Comparison of ENCODE assay signal across 14 mouse cellular contexts in the genomic region with DNA sequence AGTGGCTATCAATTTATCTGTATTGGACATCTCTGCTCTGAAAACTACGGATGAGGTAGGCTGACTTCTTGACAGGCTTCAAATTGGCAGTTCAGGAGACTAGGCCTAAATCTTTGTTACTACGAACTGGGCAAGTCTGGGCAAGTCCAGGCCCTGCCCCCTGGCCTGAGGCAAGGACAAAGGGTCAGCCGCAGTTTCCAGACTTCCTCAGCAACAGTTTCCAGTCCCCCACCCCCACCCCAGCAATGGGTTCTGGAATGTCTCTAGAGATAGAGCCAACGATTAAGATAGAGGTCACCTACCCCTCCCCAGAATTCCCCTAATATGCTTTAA. TPM values are rescaled to one million over a fixed set of nuclear protein-coding genes. Genes with fewer than 3 reads are reported as not detected.
DNase-seq lines count a peak whose midpoint lies in the region; ATAC-seq and TF ChIP-seq lines count a peak whose summit lies in the region.
"Had no signal": no experiment of that assay in that cellular context is flagged by ENCODE, and none has a peak within 500 bp of the region (broad histone marks: within the 10 kb centered on the region; RNA-seq: fewer than 3 reads in every experiment).

No protein-coding gene starts in this region.

- H3K36me3 ChIP-seq in forebrain, embryonic 11.5 days (ENCODE audit: control insufficient read depth, insufficient read depth, low read length): no peaks in the 10 kb centered on the region
- H3K36me3 ChIP-seq in forebrain, postnatal 0 days (ENCODE audit: insufficient read depth): no peaks in the 10 kb centered on the region
- no peaks in the 10 kb centered on the region for H3K36me3 ChIP-seq in hindbrain, postnatal 0 days (ENCODE audit: insufficient read depth, low read length)
- no peaks in the 10 kb centered on the region for H3K36me3 ChIP-seq in hindbrain, embryonic 11.5 days (ENCODE audit: control insufficient read depth, insufficient read depth, low read length)
- no peaks in the 10 kb centered on the region for H3K36me3 ChIP-seq in neural tube, embryonic 12.5 days
- H3K36me3 ChIP-seq: embryonic facial prominence, embryonic 10.5 days had no signal

- H3K4me2 ChIP-seq in forebrain, embryonic 11.5 days (ENCODE audit: low read depth, low read length, severe bottlenecking): no peak overlapping the region
- no peak overlapping the region for H3K4me2 ChIP-seq in forebrain, postnatal 0 days (ENCODE audit: low read depth)
- no peak overlapping the region for H3K4me2 ChIP-seq in hindbrain, postnatal 0 days (ENCODE audit: low read depth, low read length)
- H3K4me2 ChIP-seq in hindbrain, embryonic 11.5 days (replicated peaks; ENCODE audit: low read depth, low read length): no peak overlapping the region
- no peak overlapping the region for H3K4me2 ChIP-seq in neural tube, embryonic 12.5 days (replicated peaks)

- DNase-seq in forebrain, embryonic 11.5 days (ENCODE audit: low spot score): no peak
- DNase-seq in forebrain, postnatal 0 days: no peak
- no peak for DNase-seq in hindbrain, postnatal 0 days (ENCODE audit: low spot score)
- no peak for DNase-seq in hindbrain, embryonic 11.5 days (ENCODE audit: low spot score)
- DNase-seq in neural tube, embryonic 10.5 days (ENCODE audit: extremely low spot score, low spot score): no peak
- DNase-seq in thymus, postnatal 10 days (ENCODE audit: low spot score in 2 of 2): no peak

- TF ChIP-seq CTCF in forebrain, postnatal 0 days (IDR thresholded peaks at IDR 0.05; ENCODE audit: low read depth): no peak
- no peak for TF ChIP-seq CTCF in hindbrain, postnatal 0 days (IDR thresholded peaks at IDR 0.05; ENCODE audit: low read depth)

- no peaks in the 10 kb centered on the region for H3K9me3 ChIP-seq in forebrain, embryonic 11.5 days (ENCODE audit: control insufficient read depth, low read length)
- H3K9me3 ChIP-seq in forebrain, postnatal 0 days (ENCODE audit: low read length): no peaks in the 10 kb centered on the region
- no peaks in the 10 kb centered on the region for H3K9me3 ChIP-seq in hindbrain, postnatal 0 days (ENCODE audit: low read length)
- no peaks in the 10 kb centered on the region for H3K9me3 ChIP-seq in hindbrain, embryonic 11.5 days (ENCODE audit: control insufficient read depth, low read length)
- H3K9me3 ChIP-seq in neural tube, embryonic 12.5 days: no peaks in the 10 kb centered on the region
- H3K9me3 ChIP-seq: embryonic facial prominence, embryonic 10.5 days had no signal

- no peak overlapping the region for H3K4me3 ChIP-seq in forebrain, embryonic 11.5 days (ENCODE audit: low read depth, low read length)
- no peak overlapping the region for H3K4me3 ChIP-seq in forebrain, postnatal 0 days (ENCODE audit: low read depth, low read length)
- H3K4me3 ChIP-seq in hindbrain, postnatal 0 days (ENCODE audit: low read length): no peak overlapping the region
- H3K4me3 ChIP-seq in hindbrain, embryonic 11.5 days (ENCODE audit: low read depth, low read length): no peak overlapping the region
- H3K4me3 ChIP-seq in neural tube, embryonic 12.5 days: no peak overlapping the region

- H3K9ac ChIP-seq in forebrain, embryonic 11.5 days (ENCODE audit: low read length): no peak overlapping the region
- H3K9ac ChIP-seq in forebrain, postnatal 0 days: no peak overlapping the region
- H3K9ac ChIP-seq in hindbrain, postnatal 0 days (replicated peaks; ENCODE audit: low read length): no peak overlapping the region
- H3K9ac ChIP-seq in hindbrain, embryonic 11.5 days (ENCODE audit: low read depth, low read length): no peak overlapping the region
- no peak overlapping the region for H3K9ac ChIP-seq in neural tube, embryonic 12.5 days

- H3K4me1 ChIP-seq in forebrain, embryonic 11.5 days (replicated peaks; ENCODE audit: control insufficient read depth, insufficient read depth, low read length): no peaks in the 10 kb centered on the region
- 0 out of 2 replicates have a peak, but pooled peaks cover 6% of the 10 kb centered on the region for H3K4me1 ChIP-seq in forebrain, postnatal 0 days (ENCODE audit: insufficient read depth)
- H3K4me1 ChIP-seq in hindbrain, postnatal 0 days (ENCODE audit: insufficient read depth, low read length): peaks cover 4% of the 10 kb centered on the region; the same call in 1 of the 2 replicates
- no peaks in the 10 kb centered on the region; the same call in 1 of the 2 replicates for H3K4me1 ChIP-seq in hindbrain, embryonic 11.5 days (replicated peaks; ENCODE audit: control insufficient read depth, insufficient read depth, low read length)
- H3K4me1 ChIP-seq in neural tube, embryonic 12.5 days: 0 out of 2 replicates have a peak, but pooled peaks cover 8% of the 10 kb centered on the region

- no peak overlapping the region for H3K27ac ChIP-seq in forebrain, embryonic 11.5 days (ENCODE audit: low read depth, low read length)
- H3K27ac ChIP-seq in forebrain, postnatal 0 days (ENCODE audit: low read depth, low read length): no peak overlapping the region
- H3K27ac ChIP-seq in hindbrain, postnatal 0 days: no peak overlapping the region
- H3K27ac ChIP-seq in hindbrain, embryonic 11.5 days (ENCODE audit: low read depth, low read length): no peak overlapping the region
- H3K27ac ChIP-seq in neural tube, embryonic 12.5 days: no peak overlapping the region

- 0 out of 2 replicates have a peak, but pooled peaks have one; percentile 29 for ATAC-seq in forebrain, embryonic 11.5 days (replicated peaks; ENCODE audit: low FRiP score)
- no peak for ATAC-seq in forebrain, postnatal 0 days
- 0 out of 2 replicates have a peak, but pooled peaks have one; percentile 2 for ATAC-seq in hindbrain, postnatal 0 days
- ATAC-seq in hindbrain, embryonic 11.5 days (ENCODE audit: low FRiP score): no peak
- ATAC-seq in neural tube, embryonic 12.5 days (ENCODE audit: low FRiP score, low read depth): 0 out of 2 replicates have a peak, but pooled peaks have one; percentile 4
- ATAC-seq in megakaryocyte, adult 5-6 weeks (ENCODE audit: poor library complexity, severe bottlenecking): no peak

- no peaks in the 10 kb centered on the region for H3K27me3 ChIP-seq in forebrain, embryonic 11.5 days (ENCODE audit: control insufficient read depth, insufficient read depth, low read length)
- no peaks in the 10 kb centered on the region for H3K27me3 ChIP-seq in forebrain, postnatal 0 days (ENCODE audit: insufficient read depth, low read length)
- no peaks in the 10 kb centered on the region for H3K27me3 ChIP-seq in hindbrain, postnatal 0 days (ENCODE audit: insufficient read depth, low read length)
- H3K27me3 ChIP-seq in hindbrain, embryonic 11.5 days (ENCODE audit: control insufficient read depth, insufficient read depth, low read length): no peaks in the 10 kb centered on the region
- H3K27me3 ChIP-seq in neural tube, embryonic 12.5 days (replicated peaks): no peaks in the 10 kb centered on the region
- H3K27me3 ChIP-seq: CH12.LX had no signal

- 71% methylated on average over 4 of the region's 4 CpGs for WGBS in forebrain, embryonic 11.5 days
- 84% methylated on average over 4 of the region's 4 CpGs for WGBS in forebrain, postnatal 0 days
- WGBS in hindbrain, postnatal 0 days: 66% methylated on average over 4 of the region's 4 CpGs
- WGBS in hindbrain, embryonic 11.5 days: 76% methylated on average over 4 of the region's 4 CpGs
- WGBS in neural tube, embryonic 12.5 days: 83% methylated on average over 4 of the region's 4 CpGs

RNA-seq across cellular contexts. Expression of a gene that starts 15.4 kb away (rescaled TPM):
- polyA plus RNA-seq in forebrain, embryonic 11.5 days (2014; fragmentation: Nextera tagmentation; extraction: Ambion mirVana): not detected in 2 replicates
- 0.46 TPM in 1 of 2 replicates, not detected in the other for total RNA-seq in forebrain, postnatal 0 days (2014; rRNA removed)
- 0.14 TPM in 1 of 2 replicates, not detected in the other for polyA plus RNA-seq in forebrain, postnatal 0 days (2015; fragmentation: Nextera tagmentation; extraction: Ambion mirVana)
- total RNA-seq in hindbrain, postnatal 0 days (2014; rRNA removed): 0.18 TPM in 1 of 2 replicates, not detected in the other
- 0.05 and 0.08 TPM in 2 replicates for polyA plus RNA-seq in hindbrain, postnatal 0 days (2015; fragmentation: Nextera tagmentation; extraction: Ambion mirVana)
- 0.09 TPM in 1 of 2 replicates, not detected in the other for polyA plus RNA-seq in hindbrain, embryonic 11.5 days (2014; fragmentation: Nextera tagmentation; extraction: Ambion mirVana)
- not detected in 2 replicates for polyA plus RNA-seq in neural tube, embryonic 12.5 days (2016; fragmentation: Nextera tagmentation; extraction: Ambion mirVana)
- total RNA-seq in megakaryocyte, adult 5-6 weeks (2015): 0.27 and 0.43 TPM in 2 replicates
- 0.28 and 2.3 TPM in 2 replicates for total RNA-seq in megakaryocyte, adult 5-6 weeks (2017)
- total RNA-seq: CH12.LX; common myeloid progenitor, adult 5-6 weeks; gastrocnemius, postnatal 4 days had no signal
- polyA plus RNA-seq: embryonic facial prominence, embryonic 10.5 days; kidney, embryonic 14.5 days; liver, embryonic 11.5 days had no signal

RNA-seq across cellular contexts. Expression of a gene that starts 24.0 kb away (rescaled TPM):
- polyA plus RNA-seq in forebrain, embryonic 11.5 days (2014; fragmentation: Nextera tagmentation; extraction: Ambion mirVana): 133 and 142 TPM in 2 replicates
- total RNA-seq in forebrain, postnatal 0 days (2014; rRNA removed): 57.5 and 64.2 TPM in 2 replicates
- 110 and 114 TPM in 2 replicates for polyA plus RNA-seq in forebrain, postnatal 0 days (2015; fragmentation: Nextera tagmentation; extraction: Ambion mirVana)
- 28.4 and 39.5 TPM in 2 replicates for total RNA-seq in hindbrain, postnatal 0 days (2014; rRNA removed)
- 128 and 138 TPM in 2 replicates for polyA plus RNA-seq in hindbrain, postnatal 0 days (2015; fragmentation: Nextera tagmentation; extraction: Ambion mirVana)
- polyA plus RNA-seq in hindbrain, embryonic 11.5 days (2014; fragmentation: Nextera tagmentation; extraction: Ambion mirVana): 165 and 170 TPM in 2 replicates
- 139 and 141 TPM in 2 replicates for polyA plus RNA-seq in neural tube, embryonic 12.5 days (2016; fragmentation: Nextera tagmentation; extraction: Ambion mirVana)
- total RNA-seq in megakaryocyte, adult 5-6 weeks (2015): 68.0 and 73.7 TPM in 2 replicates
- total RNA-seq in megakaryocyte, adult 5-6 weeks (2017): 76.8 and 86.3 TPM in 2 replicates

Comparison
In these comparisons a context has a peak if more than half of its experiments do, and no peak if none do; other contexts are left out.
1. ATAC-seq: peak in forebrain, embryonic 11.5 days (single experiment), hindbrain, postnatal 0 days (single experiment) and neural tube, embryonic 12.5 days (single experiment); none in forebrain, postnatal 0 days (single experiment), hindbrain, embryonic 11.5 days (single experiment) and megakaryocyte, adult 5-6 weeks (single experiment).